Mouse (Mus musculus) heart, adult 18-20 months (tissue): ENCODE measurements at regions not wholly inside any gene's neighbourhood (a gene's known extent, or its start where the extent isn't known, plus 50 kb on each side); places are given as distances from the start of the nearest gene placed in this dataset.

Experiments
- DNase-seq, 2 experiments: peaks; one replicate each; pipeline ENCODE4 v3.0.0; 2021 to 2022; ENCODE audit warnings: mixed read lengths in 1 of 2

DNA sequence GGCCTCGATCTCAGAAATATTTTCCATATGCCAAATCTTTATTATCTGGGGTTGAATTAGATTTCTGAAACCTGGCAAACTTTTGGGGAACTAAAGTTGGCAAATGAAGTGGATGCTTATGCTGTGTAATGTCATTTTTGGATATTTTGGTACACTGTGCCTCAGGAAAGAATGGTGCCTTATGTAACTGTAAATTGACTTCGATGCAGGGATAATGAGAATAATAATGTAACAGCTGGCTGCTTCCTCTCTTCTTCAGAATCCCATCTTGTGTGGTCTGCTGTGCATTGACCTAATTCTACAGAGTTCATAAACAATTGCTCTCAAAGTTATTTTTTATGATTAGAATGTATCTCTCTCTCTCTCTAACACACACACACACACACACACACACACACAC, 545.6 kb downstream of the Tfap2b start:
- DNase-seq, result no peak

DNA sequence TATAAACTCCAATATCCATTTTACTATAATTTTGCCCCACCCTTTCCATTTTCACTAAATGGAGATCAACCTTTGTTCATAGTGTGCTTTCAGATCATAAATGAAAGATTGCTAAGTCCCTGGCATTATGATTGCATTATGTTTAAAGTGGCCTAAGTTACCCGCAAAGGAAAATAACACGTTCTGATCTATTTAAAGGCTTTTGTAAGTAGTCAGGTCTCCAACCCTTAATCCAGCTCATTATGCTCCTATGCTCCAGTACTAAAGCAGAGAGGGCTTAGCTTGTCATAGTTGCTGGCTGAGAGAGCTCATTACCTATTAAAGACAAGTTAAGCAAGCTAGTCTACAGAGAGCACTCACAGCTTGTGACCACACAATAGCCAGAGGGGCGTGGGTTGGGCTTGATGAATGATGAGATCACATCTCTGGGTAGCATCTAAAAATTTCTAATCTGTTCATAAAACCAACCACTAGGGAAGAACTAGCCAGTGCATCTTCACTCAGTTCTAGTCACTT, 549.3 kb downstream of the Tfap2b start:
- DNase-seq, result no peak

DNA sequence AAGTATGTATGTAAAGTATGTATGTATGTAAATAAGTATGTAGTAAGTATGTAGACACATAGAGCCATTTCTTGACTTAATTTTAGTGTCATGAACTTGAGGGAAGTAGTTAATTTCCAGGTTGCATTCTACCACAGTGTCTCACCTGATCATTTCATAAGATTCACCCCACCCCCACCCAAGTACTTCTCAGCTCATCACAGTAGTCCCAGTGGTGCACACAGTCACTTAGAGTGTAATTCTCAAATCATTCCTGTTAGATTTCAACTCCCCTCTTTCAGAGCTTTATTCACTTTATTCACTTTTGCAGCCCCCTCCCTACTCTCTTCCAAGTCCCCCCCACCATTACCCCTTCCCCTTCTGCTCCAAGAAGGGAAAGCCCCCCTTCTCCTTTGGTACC, 558.2 kb downstream of the Tfap2b start:
- no peak for DNase-seq

DNA sequence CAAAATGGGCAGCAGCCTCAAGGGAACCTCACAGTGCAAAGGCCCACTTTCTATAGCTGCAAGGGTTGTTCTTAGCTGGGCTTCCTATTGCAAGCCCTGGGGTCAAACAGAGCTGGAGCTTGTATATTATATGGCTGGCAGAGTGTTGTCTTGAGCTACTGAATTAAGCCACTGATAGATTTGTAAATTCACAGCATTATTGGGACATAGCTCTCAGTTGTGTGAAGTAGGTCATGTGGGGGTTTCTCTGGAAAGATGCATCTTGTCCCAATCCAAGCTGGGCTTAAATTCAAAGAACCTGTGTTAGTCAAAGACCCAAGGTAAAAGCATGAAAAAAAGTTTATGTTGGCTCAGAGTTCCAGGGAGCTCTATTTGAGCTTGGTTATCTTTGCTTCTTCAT, 563.6 kb downstream of the Tfap2b start:
- no peak for DNase-seq

DNA sequence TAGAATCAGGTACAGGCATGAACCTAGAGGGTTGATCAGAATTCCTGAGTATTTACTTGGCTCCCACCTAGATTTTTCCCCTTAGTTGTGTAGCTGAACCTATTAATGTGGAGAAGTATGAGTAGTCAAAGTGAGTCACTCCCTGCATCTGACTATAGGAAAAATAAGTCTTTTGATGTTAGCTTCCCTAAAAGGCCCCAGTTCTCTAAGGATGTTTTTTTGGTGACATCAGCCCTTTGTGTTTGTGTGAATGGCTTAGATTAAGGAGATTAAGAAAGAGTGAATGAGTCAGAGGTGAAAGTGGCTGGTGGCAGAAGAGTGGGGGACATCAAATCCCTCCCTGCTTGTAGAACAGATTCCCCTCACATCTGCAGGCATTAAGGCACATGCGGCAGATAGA, 565.8 kb downstream of the Tfap2b start:
- no peak for DNase-seq

DNA sequence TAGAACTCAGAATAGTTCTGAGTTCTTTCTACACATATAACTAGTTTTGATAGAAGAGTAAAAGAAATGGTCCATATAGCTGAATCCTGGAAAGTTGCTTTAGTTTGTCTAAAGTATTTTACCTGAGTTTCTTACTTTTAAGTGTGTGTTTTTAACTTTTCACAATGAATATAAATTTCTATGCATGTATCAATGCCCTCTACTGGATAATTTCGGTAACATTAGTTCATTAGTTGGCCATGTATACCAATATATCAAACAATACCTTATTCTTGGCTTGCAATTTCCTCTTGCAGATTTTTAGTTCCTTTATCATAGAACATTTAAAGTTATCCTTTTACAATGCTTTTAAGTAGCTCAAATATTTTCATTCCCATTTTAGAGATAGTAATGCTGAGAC, 568.8 kb downstream of the Tfap2b start:
- DNase-seq, result no peak

DNA sequence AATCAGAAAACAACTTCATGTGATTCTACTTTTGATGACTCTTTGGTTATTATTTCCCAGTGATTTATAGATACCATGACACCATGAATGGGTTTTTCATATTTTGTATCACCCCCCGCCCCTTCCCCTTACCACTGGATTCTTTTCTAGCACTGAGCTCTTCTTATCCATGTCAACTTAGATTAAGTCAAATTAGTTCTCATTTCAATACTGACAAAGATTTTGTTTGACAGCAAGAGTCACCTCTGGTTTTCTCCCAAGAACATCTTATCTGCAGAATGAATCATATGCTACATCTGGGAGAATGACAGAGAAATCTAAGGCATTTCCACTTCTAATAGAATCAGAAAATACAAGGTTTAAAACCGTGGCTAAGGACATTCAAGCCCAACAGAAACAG, 578.3 kb downstream of the Tfap2b start:
- no peak for DNase-seq

DNA sequence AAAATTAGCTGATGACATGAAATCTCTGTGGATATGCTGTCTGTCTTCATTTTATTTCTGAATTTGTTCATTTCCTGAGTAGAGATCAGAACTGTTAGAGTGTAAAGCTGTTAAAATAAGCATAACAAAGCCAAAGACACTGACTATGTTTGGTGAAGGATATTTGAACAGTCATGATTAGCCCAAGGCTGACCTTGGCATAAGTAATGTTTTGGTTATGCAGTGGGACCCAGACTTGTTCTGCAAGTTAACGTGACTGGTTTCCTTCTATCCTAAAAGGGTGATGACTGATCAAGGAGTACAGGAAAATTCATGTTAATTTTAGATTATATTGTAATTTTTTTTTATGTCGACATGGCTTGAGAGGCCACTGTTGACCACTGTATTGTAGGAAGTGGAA, 585.4 kb downstream of the Tfap2b start:
- DNase-seq, result no peak

DNA sequence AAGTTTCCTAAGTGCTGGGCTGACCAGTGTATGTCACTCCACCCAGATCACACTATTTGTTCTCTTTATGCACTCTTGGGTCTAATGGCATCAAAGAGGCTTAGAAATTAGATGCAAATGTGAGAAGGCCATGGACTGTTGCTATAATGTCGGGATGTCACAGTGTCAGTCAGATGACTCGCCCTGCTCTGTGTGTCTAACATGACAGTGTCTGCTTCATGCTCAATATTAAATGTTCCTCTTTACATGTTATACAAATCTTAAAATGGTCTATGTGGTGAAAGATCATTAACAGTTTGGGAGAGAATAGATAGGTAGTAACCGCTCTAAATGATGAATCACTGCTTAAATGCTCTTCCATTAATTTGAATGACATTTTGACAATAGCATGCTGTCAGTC, 617.2 kb downstream of the Tfap2b start:
- DNase-seq, result no peak

DNA sequence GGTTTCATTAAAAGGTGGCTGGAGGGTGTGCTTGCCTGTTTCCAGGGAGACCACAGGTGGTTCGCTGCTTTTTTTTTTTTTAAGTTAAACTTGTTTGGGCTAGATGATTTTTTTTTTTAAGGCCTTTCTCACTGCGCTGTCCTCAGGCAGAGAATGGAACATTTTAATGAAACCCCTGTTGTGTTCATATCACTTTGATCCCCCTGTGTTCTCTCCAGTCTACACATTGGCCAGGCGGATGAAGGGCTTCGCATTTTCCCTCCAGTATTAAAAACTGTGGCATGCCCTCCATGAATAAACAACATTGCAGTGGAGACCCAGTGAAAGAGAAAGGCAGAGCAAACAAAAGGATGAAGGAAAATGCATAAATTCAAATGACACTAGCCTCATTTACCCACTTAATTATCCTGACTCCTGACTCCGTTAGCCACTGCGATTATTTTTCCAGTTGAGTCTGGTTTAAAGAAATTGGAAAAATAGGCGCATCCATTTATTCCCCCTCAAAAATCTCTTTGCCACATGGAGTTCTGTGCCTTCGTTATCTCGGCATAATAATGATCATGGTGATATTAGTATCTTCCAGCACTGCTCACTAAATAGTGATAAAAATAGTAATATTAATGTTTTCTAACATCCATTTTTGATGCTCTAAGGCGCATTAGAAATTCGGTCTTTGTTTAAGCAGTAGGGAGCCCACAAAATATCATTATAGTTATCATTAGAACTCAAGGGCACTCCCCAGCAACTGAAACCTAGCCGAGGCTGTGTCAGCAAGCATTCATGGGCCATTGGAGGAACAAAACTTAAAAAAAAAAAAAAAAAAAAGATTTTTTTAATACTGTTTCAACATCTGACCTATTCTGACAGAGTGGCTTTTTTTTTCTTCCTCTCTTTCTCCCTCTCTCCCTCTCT, 618.0 kb downstream of the Tfap2b start:
- no peak for DNase-seq

DNA sequence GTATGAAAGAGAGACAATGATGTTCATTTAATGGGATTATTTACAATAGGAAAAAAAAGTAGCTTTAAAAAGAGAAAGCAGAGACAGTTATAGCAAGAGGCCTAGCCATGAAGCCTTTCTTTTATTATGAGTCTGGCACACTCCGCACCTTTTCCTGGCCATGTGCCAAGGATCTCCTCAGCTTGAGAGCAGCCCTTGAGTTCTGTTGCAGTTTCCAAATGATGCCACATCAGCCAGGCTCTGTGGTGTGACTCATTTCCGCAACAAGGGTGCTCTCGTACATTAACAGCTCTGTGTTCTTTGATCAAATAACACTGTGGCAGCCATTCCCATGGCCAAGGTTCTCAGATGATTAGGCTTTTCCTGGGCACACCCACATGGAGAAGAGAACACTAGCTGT, 641.2 kb downstream of the Tfap2b start:
- peak; percentile 13 to 24 for DNase-seq

DNA sequence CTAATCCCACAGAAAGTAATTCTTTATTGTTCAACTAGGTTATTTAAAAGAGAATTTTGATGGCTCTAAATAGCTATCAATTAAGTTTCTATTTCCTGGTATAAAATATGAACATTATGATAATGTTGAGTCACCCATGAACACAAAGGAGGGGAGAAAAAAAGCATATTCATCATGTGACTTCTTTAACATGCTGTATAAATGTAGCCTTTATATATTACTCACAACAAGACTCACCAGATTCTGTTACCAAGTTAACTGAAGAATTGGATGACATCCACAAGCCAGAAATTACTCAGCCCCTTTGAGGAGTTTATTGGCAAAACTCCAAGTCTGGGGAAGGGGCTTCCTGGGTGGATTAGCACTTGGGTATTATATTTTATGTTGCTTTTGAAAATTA, 648.5 kb downstream of the Tfap2b start:
- no peak for DNase-seq

DNA sequence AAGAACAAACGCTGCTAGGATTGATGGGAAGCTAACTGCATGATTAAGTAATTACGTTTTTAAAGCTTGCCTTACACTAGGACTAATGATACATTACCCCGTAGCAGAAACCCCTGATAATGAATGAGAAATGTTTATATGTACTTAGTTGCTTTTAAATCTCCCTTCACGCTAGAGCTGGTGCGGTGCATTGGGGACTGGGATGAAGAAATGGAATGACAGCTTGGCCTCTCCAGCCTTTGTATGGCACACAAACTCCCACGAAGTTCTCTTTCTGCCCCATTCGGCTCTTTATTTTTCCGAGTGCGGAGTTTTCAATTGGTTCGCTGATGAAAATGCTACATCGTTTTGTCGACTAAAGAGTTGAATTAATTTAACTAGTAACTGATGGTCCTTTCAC, 659.8 kb downstream of the Tfap2b start:
- DNase-seq, result no peak

DNA sequence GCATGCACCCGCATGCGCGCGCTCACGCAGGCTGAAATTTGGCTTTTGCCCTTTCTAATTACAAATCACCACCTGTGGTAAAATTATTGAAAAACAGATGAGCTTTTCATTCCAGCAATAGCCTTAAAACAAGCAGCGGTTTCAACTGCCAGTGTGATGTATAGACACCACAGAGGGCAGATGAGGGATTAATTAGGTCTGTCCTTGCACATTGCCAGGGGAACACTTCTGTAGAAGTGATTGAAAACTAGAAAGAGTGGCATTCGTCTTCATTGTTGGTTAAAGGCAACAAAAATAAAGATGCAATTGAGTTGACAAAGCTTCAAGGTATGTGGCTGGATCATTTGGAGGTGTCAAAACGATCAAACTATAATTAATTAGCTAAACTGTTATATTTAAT, 672.5 kb downstream of the Tfap2b start:
- DNase-seq, result no peak

DNA sequence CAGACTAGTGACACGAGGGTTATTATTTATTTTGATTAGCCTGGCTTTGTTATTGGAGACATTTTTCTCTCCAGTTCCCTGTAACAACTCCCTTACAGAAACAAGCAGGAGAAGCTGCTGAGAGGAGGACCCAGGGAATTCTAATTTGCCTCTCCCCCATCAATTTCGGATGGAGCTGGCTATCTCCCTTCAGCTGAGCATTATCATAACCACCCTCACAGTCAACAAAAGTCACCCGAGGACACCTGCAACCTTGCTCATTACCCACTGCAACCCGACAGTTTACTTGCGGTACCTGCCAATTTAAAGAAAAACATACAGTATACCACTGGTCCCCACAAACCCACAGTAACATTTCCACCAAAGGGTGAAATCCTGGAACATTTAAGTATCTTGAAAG, 690.7 kb downstream of the Tfap2b start:
- DNase-seq, result no peak

DNA sequence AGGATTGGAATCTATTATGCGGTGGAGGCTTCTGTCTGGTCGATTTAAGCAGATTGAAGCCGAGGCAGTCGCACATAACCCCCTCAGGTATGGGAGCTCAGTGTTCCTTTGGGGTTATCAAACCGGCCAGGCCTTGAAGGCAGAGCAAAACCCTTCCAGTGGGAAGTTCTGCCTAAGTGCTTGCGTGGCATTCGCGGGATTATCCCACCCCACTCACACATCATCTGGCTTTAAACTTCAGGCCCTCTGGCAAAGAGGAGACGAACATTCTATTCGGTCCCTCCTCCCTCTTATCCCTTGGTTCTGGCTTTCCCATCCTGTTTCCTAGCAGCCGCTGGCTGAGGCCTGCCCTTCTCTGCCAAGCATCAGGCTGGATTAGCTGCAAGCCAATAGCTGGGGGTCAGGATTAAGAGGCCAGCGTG, 691.2 kb downstream of the Tfap2b start:
- no peak for DNase-seq

DNA sequence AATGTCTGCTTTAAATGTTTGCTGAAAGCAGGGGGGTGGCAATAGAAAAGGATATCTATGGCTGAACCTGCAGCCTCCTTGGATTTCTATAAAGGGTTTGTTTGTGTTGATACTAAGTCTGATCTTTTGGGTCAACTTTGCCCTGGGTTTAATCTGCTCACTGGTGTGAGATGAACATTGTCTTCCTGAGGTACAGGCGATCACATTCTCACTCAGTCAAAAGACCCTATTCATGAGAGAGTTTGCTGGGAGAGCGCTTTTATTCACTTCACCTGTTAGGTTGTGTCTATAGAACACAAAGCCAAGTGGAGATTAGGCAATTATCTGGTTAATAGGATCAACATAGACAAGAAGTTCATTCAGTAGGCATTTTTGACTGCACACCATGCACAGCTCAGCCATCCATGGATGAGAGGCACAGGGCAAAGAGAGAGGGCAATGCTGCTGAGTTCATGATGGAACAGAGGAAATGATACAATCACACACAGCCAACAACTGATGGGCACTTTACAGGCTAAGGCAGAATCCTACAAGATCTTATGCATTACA, 692.3 kb downstream of the Tfap2b start:
- DNase-seq, result no peak

DNA sequence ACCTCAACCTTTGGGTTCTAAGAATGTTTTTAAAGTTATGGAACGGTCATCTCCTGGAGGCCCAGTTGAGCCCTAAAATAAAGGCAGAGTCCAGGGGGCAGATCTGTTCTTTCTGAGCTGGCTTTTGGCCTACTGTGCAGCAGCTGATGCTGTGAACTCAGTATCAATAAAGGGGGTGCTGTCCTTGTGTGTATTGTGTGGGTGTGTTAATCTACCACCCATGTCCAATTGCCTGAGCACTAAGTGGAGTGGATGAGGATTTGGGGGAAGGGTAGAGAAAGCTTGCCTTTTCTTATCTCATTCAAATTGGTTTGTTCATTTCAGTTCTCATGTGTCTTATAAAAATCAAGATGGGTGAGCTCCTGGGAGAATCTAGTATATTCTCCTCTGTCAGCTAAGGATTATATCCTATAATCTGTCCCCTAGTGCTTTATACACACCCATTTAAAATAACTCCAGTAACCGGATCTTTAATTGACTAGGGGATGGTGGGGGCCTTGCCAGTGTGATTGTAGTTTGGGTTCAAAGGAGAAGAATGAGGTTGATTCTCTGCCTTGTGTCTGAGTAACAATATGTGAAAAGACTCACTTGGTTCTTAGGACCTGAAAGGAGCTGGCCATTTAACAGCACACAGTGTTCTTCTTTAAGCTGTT, 703.6 kb downstream of the Tfap2b start:
- DNase-seq, result no peak

DNA sequence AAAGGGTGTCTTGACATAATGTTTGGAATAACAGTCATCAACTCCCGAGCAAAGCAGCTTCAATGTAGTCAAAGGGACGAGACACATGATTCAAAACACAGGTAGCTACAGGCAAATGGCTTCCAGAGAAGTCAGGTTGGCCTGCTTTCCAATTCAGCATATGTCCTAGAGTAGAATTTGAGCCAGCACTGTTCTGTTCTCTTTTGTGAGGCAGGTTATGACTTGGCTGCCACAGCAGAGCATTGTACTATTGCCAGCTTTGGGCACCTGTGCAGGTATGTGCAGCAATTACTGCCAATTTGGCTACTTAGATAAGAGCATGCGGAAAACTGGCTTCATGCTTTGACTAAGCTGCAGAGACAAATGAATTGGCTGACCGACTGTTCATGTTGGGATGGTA, 699.1 kb downstream of the Pkhd1 start:
- DNase-seq, result no peak

DNA sequence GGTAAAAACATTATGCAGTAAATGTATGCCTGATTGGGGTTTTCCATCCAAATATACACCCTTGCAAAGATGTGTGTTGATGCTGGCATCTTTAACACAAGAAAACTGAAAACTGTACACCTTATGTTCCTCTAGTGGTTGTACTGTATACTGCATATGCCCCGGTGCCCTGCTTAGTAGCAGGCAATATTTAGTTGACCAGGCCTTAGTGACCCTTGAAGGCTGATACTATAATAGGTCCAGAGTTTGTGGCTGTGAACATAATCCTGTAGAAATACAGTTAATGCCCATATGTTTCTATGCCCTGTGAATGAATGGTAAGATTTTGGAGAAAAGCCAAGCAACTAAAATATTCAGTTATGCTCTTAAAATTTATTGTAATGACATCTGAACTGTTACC, 690.7 kb downstream of the Pkhd1 start:
- DNase-seq, result no peak

DNA sequence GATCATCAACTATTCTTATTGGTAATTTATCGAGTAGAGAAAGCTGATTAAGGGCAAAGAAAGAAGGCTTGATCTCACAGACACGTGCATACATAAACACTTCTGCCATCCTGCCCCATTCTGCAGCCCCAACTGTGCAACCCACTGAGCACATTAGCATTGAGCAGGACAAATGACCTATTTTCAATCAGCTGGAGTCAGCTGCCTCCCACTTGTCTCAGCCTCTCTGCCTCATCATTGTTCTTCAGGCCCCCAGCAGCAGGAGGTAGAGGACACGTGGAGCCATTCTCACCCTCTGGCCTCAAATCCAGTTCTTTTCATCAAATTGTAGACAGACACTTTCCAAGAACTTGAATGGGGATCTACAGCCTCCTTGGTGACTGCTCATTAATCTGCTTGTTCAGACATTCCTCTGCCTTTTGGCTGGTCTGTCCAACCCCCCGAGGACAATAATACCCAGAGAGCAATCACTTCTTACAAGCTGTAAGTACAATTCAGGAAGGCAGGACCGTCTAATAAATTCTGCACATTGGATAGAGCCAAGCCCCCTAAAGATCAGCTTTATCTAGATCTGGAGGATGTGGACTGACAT, 690.0 kb downstream of the Pkhd1 start:
- no peak for DNase-seq

DNA sequence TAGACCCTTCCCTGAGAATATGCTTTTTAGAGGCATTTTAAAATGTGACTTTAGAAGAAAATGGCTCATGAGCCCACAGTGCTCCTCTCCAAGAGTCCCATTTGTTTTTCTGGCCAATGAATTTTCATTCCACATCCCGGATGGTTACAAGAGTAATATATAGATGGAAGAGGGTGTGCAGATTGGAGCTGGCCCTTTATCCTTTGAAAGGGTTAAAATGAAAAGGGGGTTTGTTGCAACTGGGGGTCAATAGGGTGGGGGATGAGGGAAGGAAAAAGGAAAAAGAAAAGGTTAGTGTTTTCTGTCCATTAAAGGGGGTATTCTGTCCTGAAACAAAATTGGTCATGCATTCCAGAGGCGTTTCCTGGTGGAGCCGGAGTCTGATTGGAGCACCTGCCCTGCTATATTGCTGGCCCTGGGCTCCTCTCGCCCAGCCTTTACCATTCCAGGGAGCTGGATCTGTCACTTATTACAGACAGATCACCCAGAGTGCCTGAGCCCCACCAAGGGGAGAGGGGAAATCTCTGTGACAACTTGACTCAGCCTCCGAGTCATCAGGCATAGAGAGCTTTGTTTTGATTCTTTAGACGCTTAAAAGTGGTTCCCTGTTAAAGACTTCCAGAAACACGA, 666.7 kb downstream of the Pkhd1 start:
- no peak for DNase-seq
